Mouse (Mus musculus) cerebellum, postnatal 10 days (tissue): ENCODE measurements around the gene Tnfrsf13c.

ENCODE experiments used
- DNase-seq, 2 experiments: peaks; one replicate each; pipeline ENCODE4 v3.0.0; 2021; ENCODE audit warnings: mixed read lengths in 2 of 2

Tnfrsf13c gene

GRCm38 (mm10) chr15:82181131-82181530 is 43.0 kb downstream of the Tnfrsf13c start:
- no peak for DNase-seq

- DNase-seq = no peak
These were observed 46.4 kb downstream of the Tnfrsf13c start for GRCm38 (mm10) chr15:82177743-82178290.

GRCm38 (mm10) chr15:82175091-82175490 is 49.1 kb downstream of the Tnfrsf13c start:
- DNase-seq = no peak

- DNase-seq = peak; percentile 93 to 96
These were observed 51.5 kb downstream of the Tnfrsf13c start for GRCm38 (mm10) chr15:82172648-82173047.
